Mouse (Mus musculus): ENCODE results near the gene Rplp0. TPM values are rescaled to one million over a fixed set of nuclear protein-coding genes. Genes with fewer than 3 reads are reported as not detected.

The Rplp0 gene
- total and polyA plus RNA-seq, 3 experiments = 758 to 1,198 (median 884) TPM

DNA sequence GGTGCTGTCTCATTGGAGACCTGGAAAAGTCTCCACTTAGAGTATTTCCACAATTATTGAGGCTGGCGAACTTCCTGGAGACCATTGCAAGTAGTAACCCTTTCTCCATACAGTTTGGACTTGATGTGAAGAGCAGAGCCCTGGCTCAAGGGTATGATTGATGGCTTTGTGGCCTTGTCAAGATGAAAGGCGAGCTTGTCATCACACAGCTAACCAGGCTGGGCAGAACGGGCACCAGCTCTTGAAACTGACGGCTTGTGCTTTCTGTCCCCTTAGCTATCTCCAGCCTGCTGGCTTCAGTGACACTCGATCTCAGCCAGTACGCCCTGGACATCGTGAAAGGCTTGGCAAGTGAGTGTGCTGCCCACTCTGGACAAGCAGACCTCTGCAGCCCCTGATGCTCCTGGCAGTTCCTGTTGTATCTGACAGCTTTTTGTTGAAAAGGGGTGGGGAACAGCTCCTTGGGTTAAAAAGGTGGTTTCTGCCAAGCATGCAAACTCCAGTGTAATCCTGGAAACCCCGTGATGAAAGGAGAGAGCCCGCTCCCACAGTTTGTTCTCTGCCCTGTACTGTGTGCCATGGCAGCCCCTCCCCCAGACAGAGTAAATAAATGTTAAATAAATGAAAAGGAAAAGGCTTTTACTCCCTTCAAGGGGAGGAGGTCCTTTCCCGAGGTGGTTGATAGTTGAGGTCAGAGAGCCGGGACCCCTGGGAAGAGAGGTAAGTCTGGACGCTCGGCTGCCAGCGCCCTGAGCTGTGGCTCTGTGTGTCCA is 21.1 kb downstream of the Rplp0 start:
- peak; percentile 65 for DNase-seq

DNA sequence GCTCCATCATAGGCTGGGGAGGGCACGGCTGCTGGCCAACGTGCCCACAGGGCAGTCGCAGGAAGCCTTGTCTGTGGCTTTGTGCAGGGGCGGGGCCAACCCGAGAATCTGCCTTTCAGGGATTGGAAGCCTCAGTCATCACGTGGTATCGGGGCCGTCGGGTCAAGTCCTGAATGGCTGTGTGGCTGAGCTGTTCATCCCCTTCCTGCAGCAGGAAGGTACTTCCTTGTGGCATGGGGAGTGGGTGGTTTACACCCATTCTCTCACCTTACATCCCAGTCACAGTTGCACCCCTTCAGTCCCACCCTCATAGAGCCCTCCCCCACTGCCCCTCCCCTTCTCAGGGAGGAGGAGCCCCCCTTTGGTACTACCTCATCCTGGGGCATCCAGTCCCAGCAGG is 22.4 kb downstream of the Rplp0 start:
- no peak for DNase-seq

DNA sequence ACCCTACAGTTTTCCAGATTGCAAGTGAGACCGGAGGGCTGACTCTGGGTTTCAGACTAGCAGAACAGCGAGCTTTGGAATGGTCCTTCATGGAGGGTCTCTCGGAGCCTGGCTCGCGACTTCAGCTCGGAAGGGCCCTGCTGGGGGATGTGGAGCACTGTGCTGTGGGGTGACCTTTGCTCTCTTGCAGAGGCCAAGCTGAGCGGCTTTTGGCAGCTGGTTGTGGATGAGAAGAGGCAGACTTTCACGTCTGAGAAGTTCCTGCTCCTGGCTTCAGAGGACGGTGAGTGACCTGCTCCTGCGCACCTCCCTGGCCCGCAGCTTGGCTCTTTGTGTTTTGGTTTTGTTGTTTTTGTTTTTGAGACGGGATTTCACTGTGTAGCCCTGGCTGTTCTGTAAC is 26.3 kb downstream of the Rplp0 start:
- DNase-seq = no peak

DNA sequence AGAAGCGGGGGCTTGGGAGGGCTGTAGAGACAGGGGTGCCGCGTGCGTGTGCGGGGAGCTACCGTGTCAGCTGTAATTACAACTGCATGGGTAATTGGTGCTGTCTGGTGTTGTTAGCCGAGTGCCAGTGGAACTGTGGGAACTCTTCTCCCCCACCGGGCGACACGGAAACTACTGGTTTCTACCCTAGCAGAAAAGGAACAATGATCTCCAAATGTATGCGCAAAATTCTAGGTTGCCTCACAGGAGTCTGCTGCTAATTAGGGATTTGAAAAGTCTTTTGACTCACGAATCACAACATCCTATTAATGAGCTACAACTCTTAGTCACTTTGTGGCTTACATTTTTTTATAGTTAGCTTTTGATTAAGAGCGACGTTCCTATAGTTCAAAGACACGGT is 26.9 kb downstream of the Rplp0 start:
- no peak for DNase-seq

DNA sequence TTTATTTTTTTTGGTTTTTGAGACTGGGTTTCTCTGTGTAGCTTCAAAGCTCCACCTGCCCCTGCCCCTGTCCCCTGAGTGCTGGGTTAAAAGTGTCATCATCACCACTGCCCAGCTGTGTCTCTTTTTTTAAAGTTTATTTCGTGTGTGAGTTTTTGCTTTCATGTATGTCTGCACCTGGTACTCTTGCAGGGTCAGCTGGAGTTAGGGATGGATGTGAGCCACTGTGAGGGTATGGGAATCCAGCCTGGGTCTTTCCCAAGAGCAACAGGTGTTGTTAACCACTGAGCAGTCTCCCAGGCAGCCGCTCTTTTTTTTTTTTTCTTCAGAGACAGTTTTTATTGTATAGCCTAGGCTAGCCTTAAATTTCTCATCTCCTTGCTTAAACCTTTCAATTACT is 27.5 kb downstream of the Rplp0 start:
- no peak for DNase-seq

DNA sequence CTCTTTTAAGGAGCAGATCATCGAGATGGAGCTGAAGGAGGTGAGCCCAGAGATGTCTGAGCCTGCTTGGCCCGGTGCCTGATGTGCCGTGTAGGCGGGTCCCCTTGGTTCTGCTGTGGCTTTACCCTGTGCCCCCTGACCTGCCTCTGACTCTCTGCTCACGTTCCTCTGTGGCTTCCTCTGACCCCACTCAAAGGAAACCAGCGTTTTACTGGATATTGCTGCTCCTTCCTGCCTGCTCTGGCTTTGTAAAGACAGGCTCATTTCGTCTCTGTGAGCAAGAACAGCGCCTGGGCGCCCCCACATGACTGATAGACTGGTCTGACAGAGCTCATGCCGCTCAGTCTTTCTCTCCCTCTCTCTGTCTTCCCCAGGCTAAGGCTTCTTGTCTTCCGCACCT is 31.8 kb downstream of the Rplp0 start:
- DNase-seq = no peak

GRCm38 (mm10) chr5:115591506-115591905 is 32.2 kb downstream of the Rplp0 start:
- DNase-seq = no peak

GRCm38 (mm10) chr5:115603561-115603960 is 44.3 kb downstream of the Rplp0 start:
- peak; percentile 50 for DNase-seq

GRCm38 (mm10) chr5:115611566-115611965 is 52.3 kb downstream of the Rplp0 start:
- DNase-seq = peak; percentile 58

Small RNAs within 50 kb of the gene (microRNA-seq; reads per million reads assigned to microRNA genes)
- gene Mir7029 = 0 to 0.44 reads per million in 2 experiments

Other genes starting within 250 kb of the Rplp0 start
- 10 to 100 TPM; 45.8 to 70.1 TPM for gene Srsf9, start 232.3 kb upstream of the Rplp0 start, total RNA-seq (2021)
- gene Srsf9, start 232.3 kb upstream of the Rplp0 start, polyA plus RNA-seq (2012; rRNA removed) = 29.1 and 40.4 TPM in 2 replicates
- gene Gatc, start 218.3 kb upstream of the Rplp0 start, total RNA-seq (2021) = 10 to 100 TPM; 21.1 to 24.0 TPM
- 12.2 and 15.4 TPM in 2 replicates for gene Gatc, start 218.3 kb upstream of the Rplp0 start, polyA plus RNA-seq (2012; rRNA removed)
- 10 to 100 TPM; 35.1 to 40.0 TPM for gene Triap1, start 218.2 kb upstream of the Rplp0 start, total RNA-seq (2021)
- gene Triap1, start 218.2 kb upstream of the Rplp0 start, polyA plus RNA-seq (2012; rRNA removed) = 7.9 and 8.6 TPM in 2 replicates
- gene Cox6a1, start 210.5 kb upstream of the Rplp0 start, total RNA-seq (2021) = 1,000 to 10,000 TPM; 1,468 to 1,603 TPM
- gene Cox6a1, start 210.5 kb upstream of the Rplp0 start, polyA plus RNA-seq (2012; rRNA removed) = 4,255 and 4,504 TPM in 2 replicates
- gene Msi1, start 129.9 kb upstream of the Rplp0 start, total RNA-seq (2021) = 10 to 100 TPM; 16.3 to 19.1 TPM
- gene Msi1, start 129.9 kb upstream of the Rplp0 start, polyA plus RNA-seq (2012; rRNA removed) = 24.0 and 29.5 TPM in 2 replicates
- not detected for gene Pla2g1b, start 93.2 kb upstream of the Rplp0 start, total RNA-seq (2021)
- 7.6 TPM in 1 of 2 replicates, not detected in the other for gene Pla2g1b, start 93.2 kb upstream of the Rplp0 start, polyA plus RNA-seq (2012; rRNA removed)
- gene Sirt4, start 74.7 kb upstream of the Rplp0 start, total RNA-seq (2021) = 10 to 100 TPM; 15.1 to 28.0 TPM
- 47.4 and 61.7 TPM in 2 replicates for gene Sirt4, start 74.7 kb upstream of the Rplp0 start, polyA plus RNA-seq (2012; rRNA removed)
- 10 to 100 TPM; 39.4 to 47.2 TPM for gene Pxn, start 52.8 kb upstream of the Rplp0 start, total RNA-seq (2021)
- 66.9 and 67.5 TPM in 2 replicates for gene Pxn, start 52.8 kb upstream of the Rplp0 start, polyA plus RNA-seq (2012; rRNA removed)
- gene Gcn1l1, start 5.8 kb downstream of the Rplp0 start, total RNA-seq (2021) = 10 to 100 TPM; 48.6 to 51.1 TPM
- gene Gcn1l1, start 5.8 kb downstream of the Rplp0 start, polyA plus RNA-seq (2012; rRNA removed) = 41.2 and 49.4 TPM in 2 replicates
- 10 to 100 TPM; 64.2 to 66.2 TPM for gene Rab35, start 72.4 kb downstream of the Rplp0 start, total RNA-seq (2021)
- gene Rab35, start 72.4 kb downstream of the Rplp0 start, polyA plus RNA-seq (2012; rRNA removed) = 65.8 and 73.8 TPM in 2 replicates
- gene Bicdl1, start 172.2 kb downstream of the Rplp0 start, total RNA-seq (2021) = 10 to 100 TPM in 1 of 2 experiments, 1 to 10 TPM in 1; 5.4 to 13.2 TPM
- 23.7 and 25.3 TPM in 2 replicates for gene Bicdl1, start 172.2 kb downstream of the Rplp0 start, polyA plus RNA-seq (2012; rRNA removed)